Mouse (Mus musculus) heart, adult 2 months (tissue): ENCODE data around the gene Mat1a.

ENCODE experiments used
- CTCF ChIP-seq: fragments of 200-600 bp; IDR thresholded peaks from 2 replicates; pipeline ENCODE4 v1.8.1; 2022; ENCODE audit warnings: antibody characterized with exemption, mild to moderate bottlenecking, moderate library complexity
- EP300 ChIP-seq: fragments of 200-500 bp; IDR thresholded peaks from 2 replicates; pipeline ENCODE4 v1.6.1; 2011; ENCODE audit warnings: low read depth, low read length, control low read depth; ENCODE audit not compliant: insufficient read depth
- POLR2A ChIP-seq: fragments of 200-500 bp; IDR thresholded peaks from 2 replicates; pipeline ENCODE4 v1.6.1; 2011; ENCODE audit warnings: mild to moderate bottlenecking, low read depth, low read length, control low read depth; ENCODE audit not compliant: insufficient read depth

DNA sequence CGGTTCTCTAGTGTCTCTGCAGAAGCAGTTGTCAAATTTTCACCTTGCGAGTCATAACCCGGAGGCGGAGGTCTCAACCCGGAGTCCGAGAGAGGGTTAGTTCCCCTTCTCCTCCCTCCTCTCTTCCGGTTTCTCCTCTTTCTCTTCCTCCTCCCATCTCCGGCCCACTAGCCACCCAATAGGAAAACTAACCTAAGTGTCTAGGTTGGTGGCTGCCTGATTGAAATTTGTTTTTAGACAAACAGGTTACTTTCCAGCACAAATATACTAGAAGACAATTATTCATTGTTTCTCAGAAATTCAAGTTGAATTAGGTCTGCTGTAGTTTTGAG, 31.9 kb upstream of the Mat1a start:
- TF ChIP-seq CTCF (no peak), POLR2A (no peak), EP300 (no peak)
